Mouse (Mus musculus): Measurements from ENCODE around the gene Zfp180. TPM values are rescaled to one million over a fixed set of nuclear protein-coding genes. Genes with fewer than 3 reads are reported as not detected.
A peak's percentile ranks its signal among the peaks of the same experiment; 100 is the strongest.

Gene Zfp180
- total and polyA plus RNA-seq, 3 experiments = 11.4 to 16.4 (median 14.5) TPM

DNA sequence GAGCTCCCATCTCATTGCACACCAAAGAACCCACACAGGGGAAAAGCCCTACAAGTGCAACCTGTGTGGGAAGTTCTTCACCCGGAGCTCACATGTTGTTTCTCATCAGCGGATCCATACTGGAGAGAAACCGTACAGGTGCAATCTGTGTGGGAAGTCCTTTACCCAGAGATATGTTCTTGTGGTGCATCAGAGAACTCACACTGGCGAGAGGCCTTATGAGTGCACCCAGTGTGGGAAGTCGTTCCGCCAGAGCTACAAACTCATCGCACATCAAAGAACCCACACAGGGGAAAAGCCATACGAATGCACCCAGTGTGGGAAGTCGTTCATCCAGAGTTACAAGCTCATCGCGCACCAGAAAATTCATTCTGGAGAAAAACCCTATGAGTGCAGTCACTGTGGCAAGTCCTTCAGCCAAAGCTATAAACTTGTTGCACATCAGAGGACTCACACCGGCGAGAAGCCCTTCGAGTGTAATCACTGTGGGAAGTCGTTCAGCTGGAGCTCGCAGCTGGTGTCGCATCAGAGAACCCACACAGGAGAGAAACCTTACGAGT lies 23.5 kb downstream of the Zfp180 start:
- Histone ChIP-seq H3K9ac (ENCODE audit: insufficient read depth, low read depth) (no peak overlapping the region), H3K27ac (ENCODE audit: insufficient read depth, low read depth) (no peak overlapping the region), H3K4me2 (ENCODE audit: insufficient read depth, low read depth, poor library complexity, severe bottlenecking) (no peak overlapping the region), H3K79me2 (replicated peaks; ENCODE audit: control insufficient read depth, extremely low read depth, insufficient read depth, poor library complexity, severe bottlenecking) (no peaks in the 10 kb centered on the region), H3K9me3 (replicated peaks; ENCODE audit: low read length) (peaks cover 81% of the 10 kb centered on the region), H3K36me3 (replicated peaks in 1 of 2; ENCODE audit: control insufficient read depth in 1 of 2, insufficient read depth in 1 of 2, low read length in 1 of 2) (peaks cover 65 to 86% of the 10 kb centered on the region in 2 experiments), H3K4me1 (ENCODE audit: control insufficient read depth in 1 of 2, insufficient read depth in 2 of 2) (no peaks in the 10 kb centered on the region), H3K27me3 (replicated peaks) (no peaks in the 10 kb centered on the region), H3K4me3 (replicated peaks in 1 of 3; ENCODE audit: low read depth in 2 of 3, low read length in 2 of 3, poor library complexity in 1 of 3) (peak overlapping the region in 1 of 3 experiments; percentile 22)
- dilution Hi-C loops (cut with MboI; ENCODE audit: extremely low pct_ligation_motif_present, extremely low pct_unique_long_range_greater_than_20kb, low sequenced_read_pairs) (no loop called here), in situ Hi-C loops (cut with MboI; ENCODE audit: low pct_ligation_motif_present, low pct_unique_long_range_greater_than_20kb, low sequenced_read_pairs) (no loop called here)
- TF ChIP-seq TBP (conservative IDR thresholded peaks at IDR 0.05; ENCODE audit: low read depth, low read length) (no peak), ETS1 (conservative IDR thresholded peaks at IDR 0.05; ENCODE audit: low read depth, low read length) (no peak), EP300 (IDR thresholded peaks at IDR 0.05; ENCODE audit: low read length) (no peak), HCFC1 (IDR thresholded peaks at IDR 0.05; ENCODE audit: low read depth, low read length) (no peak), CHD2 (IDR thresholded peaks at IDR 0.05; ENCODE audit: low read length) (no peak), POLR2AphosphoS2 (IDR thresholded peaks at IDR 0.05; ENCODE audit: low read depth, low read length) (no peak), MAFK (IDR thresholded peaks at IDR 0.05; ENCODE audit: insufficient replicate concordance, low read length) (no peak), RAD21 (IDR thresholded peaks at IDR 0.05; ENCODE audit: low read depth, low read length) (no peak), TCF12 (IDR thresholded peaks at IDR 0.05; ENCODE audit: low read depth, low read length) (no peak), PAX5 (IDR thresholded peaks at IDR 0.05; ENCODE audit: low read length) (no peak), ELF1 (IDR thresholded peaks at IDR 0.05; ENCODE audit: low read depth, low read length) (no peak), MYC (IDR thresholded peaks at IDR 0.05; ENCODE audit: low read depth, low read length) (no peak), USF2 (conservative IDR thresholded peaks at IDR 0.05; ENCODE audit: low read depth, low read length) (no peak), JUND (conservative IDR thresholded peaks at IDR 0.05; ENCODE audit: low read depth, low read length) (no peak), MXI1 (IDR thresholded peaks at IDR 0.05; ENCODE audit: low read depth, low read length) (no peak), BHLHE40 (IDR thresholded peaks at IDR 0.05; ENCODE audit: low read depth, low read length) (no peak), ZKSCAN1 (IDR thresholded peaks at IDR 0.05; ENCODE audit: borderline replicate concordance, low read depth, low read length) (no peak), MAZ (IDR thresholded peaks at IDR 0.05; ENCODE audit: low read depth, low read length) (no peak)
- no peak for DNase-seq (ENCODE audit: extremely low read depth)

- Histone ChIP-seq H3K36me3 (replicated peaks in 1 of 2; ENCODE audit: control insufficient read depth in 1 of 2, insufficient read depth in 1 of 2, low read length in 1 of 2) (peaks cover 12 to 35% of the 10 kb centered on the region in 2 experiments), H3K9ac (ENCODE audit: insufficient read depth, low read depth) (no peak overlapping the region), H3K27ac (ENCODE audit: insufficient read depth, low read depth) (no peak overlapping the region), H3K27me3 (replicated peaks) (no peaks in the 10 kb centered on the region), H3K4me2 (ENCODE audit: insufficient read depth, low read depth, poor library complexity, severe bottlenecking) (no peak overlapping the region), H3K79me2 (replicated peaks; ENCODE audit: control insufficient read depth, extremely low read depth, insufficient read depth, poor library complexity, severe bottlenecking) (no peaks in the 10 kb centered on the region), H3K4me1 (ENCODE audit: control insufficient read depth in 1 of 2, insufficient read depth in 2 of 2) (no peaks in the 10 kb centered on the region), H3K4me3 (replicated peaks in 1 of 3; ENCODE audit: low read depth in 2 of 3, low read length in 2 of 3, poor library complexity in 1 of 3) (no peak overlapping the region), H3K9me3 (replicated peaks; ENCODE audit: low read length) (peaks cover 28% of the 10 kb centered on the region)
- dilution Hi-C loops (cut with MboI; ENCODE audit: extremely low pct_ligation_motif_present, extremely low pct_unique_long_range_greater_than_20kb, low sequenced_read_pairs) = no loop called here
- DNase-seq (ENCODE audit: extremely low read depth) = no peak
- TF ChIP-seq MEF2A (IDR thresholded peaks at IDR 0.05; ENCODE audit: borderline replicate concordance, low read depth, low read length) (no peak), MAFK (IDR thresholded peaks at IDR 0.05; ENCODE audit: insufficient replicate concordance, low read length) (no peak), POLR2A (IDR thresholded peaks at IDR 0.05; ENCODE audit: low read depth, low read length) (no peak), BHLHE40 (IDR thresholded peaks at IDR 0.05; ENCODE audit: low read depth, low read length) (no peak), ZNF384 (IDR thresholded peaks at IDR 0.05; ENCODE audit: low read depth, low read length) (no peak), MAX (IDR thresholded peaks at IDR 0.05; ENCODE audit: low read length) (no peak), CTCF (conservative IDR thresholded peaks at IDR 0.05 in 1 of 2, IDR thresholded peaks at IDR 0.05 in 1 of 2; ENCODE audit: low read depth in 2 of 2, low read length in 2 of 2) (no peak), NRF1 (IDR thresholded peaks at IDR 0.05; ENCODE audit: low read depth, low read length) (no peak), ZKSCAN1 (IDR thresholded peaks at IDR 0.05; ENCODE audit: borderline replicate concordance, low read depth, low read length) (no peak), MXI1 (IDR thresholded peaks at IDR 0.05; ENCODE audit: low read depth, low read length) (no peak), JUND (conservative IDR thresholded peaks at IDR 0.05; ENCODE audit: low read depth, low read length) (no peak), USF2 (conservative IDR thresholded peaks at IDR 0.05; ENCODE audit: low read depth, low read length) (no peak), ELF1 (IDR thresholded peaks at IDR 0.05; ENCODE audit: low read depth, low read length) (no peak), SIN3A (IDR thresholded peaks at IDR 0.05; ENCODE audit: low read length) (no peak)
- in situ Hi-C loops (cut with MboI; ENCODE audit: low pct_ligation_motif_present, low pct_unique_long_range_greater_than_20kb, low sequenced_read_pairs) = no loop called here
Measured at GRCm38 (mm10) chr7:24110839-24111238, 29.1 kb downstream of the Zfp180 start.
